Mouse (Mus musculus) liver, embryonic 14.5 days (tissue): ENCODE measurements at regions not wholly inside any gene's neighbourhood (a gene's known extent, or its start where the extent isn't known, plus 50 kb on each side); places are given as distances from the start of the nearest gene placed in this dataset.

ENCODE experiments used
- CTCF ChIP-seq: IDR thresholded peaks from 2 replicates; pipeline ENCODE4 v1.5.1; 2016; ENCODE audit warnings: antibody characterized with exemption, low read depth, control low read depth
- EP300 ChIP-seq: IDR thresholded peaks from 2 replicates; pipeline ENCODE4 v1.6.1; 2016; ENCODE audit warnings: antibody characterized with exemption, low read depth

DNA sequence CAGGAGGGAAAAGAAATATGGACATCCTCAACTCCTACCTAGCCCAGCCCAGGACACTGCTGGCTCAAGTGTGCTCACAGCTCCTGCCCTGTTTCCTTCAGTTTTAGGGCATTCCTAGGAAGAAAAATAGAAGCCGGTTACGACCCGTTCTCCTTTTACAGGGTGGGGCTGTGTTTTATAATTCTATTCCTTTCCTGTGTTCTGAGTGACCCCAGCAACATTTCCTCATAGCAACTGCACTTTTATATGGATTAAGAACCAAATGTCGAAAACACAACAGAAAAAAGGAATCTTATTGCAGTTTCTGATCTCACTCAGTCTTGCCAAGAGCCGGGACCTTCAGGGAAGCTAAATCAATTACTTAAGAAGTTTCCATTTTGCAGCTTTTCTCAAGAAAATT lies 713.7 kb downstream of the Inhba start:
- no peak for TF ChIP-seq EP300
- TF ChIP-seq CTCF: no peak
